Mouse (Mus musculus): ENCODE data around the gene Tmem260. TPM values are rescaled to one million over a fixed set of nuclear protein-coding genes. Genes with fewer than 3 reads are reported as not detected.

Gene Tmem260
- polyA plus RNA-seq, 1 experiment from 2014 or later, result 26.3 TPM

- Histone ChIP-seq H3K36me3 (ENCODE audit: control insufficient read depth, insufficient read depth, low read length) (no peaks in the 10 kb centered on the region), H3K9me3 (ENCODE audit: control insufficient read depth, low read length) (no peaks in the 10 kb centered on the region), H3K4me2 (ENCODE audit: low read depth, severe bottlenecking) (no peak overlapping the region), H3K9ac (ENCODE audit: low read length) (no peak overlapping the region), H3K4me3 (ENCODE audit: low read depth, low read length) (no peak overlapping the region), H3K27me3 (ENCODE audit: control insufficient read depth, insufficient read depth, low read length) (no peaks in the 10 kb centered on the region), H3K27ac (replicated peaks; ENCODE audit: low read depth, low read length) (no peak overlapping the region), H3K4me1 (ENCODE audit: control insufficient read depth, insufficient read depth, low read length) (no peaks in the 10 kb centered on the region)
- 82% methylated on average over 7 of the region's 7 CpGs for WGBS
- no peak for DNase-seq (ENCODE audit: low spot score)
- no peak for ATAC-seq (ENCODE audit: insufficient number of reproducible peaks, low FRiP score, low TSS enrichment, low read depth)
Measured at GRCm38 (mm10) chr14:48549703-48550102, 103.8 kb downstream of the Tmem260 start.

GRCm38 (mm10) chr14:48553216-48553615 lies 107.3 kb downstream of the Tmem260 start:
- Histone ChIP-seq H3K9ac (ENCODE audit: low read length) (no peak overlapping the region), H3K36me3 (ENCODE audit: control insufficient read depth, insufficient read depth, low read length) (no peaks in the 10 kb centered on the region), H3K27me3 (ENCODE audit: control insufficient read depth, insufficient read depth, low read length) (no peaks in the 10 kb centered on the region), H3K9me3 (ENCODE audit: control insufficient read depth, low read length) (no peaks in the 10 kb centered on the region), H3K4me3 (ENCODE audit: low read depth, low read length) (no peak overlapping the region), H3K4me2 (ENCODE audit: low read depth, severe bottlenecking) (no peak overlapping the region), H3K4me1 (ENCODE audit: control insufficient read depth, insufficient read depth, low read length) (no peaks in the 10 kb centered on the region), H3K27ac (replicated peaks; ENCODE audit: low read depth, low read length) (no peak overlapping the region)
- 82% methylated on average over 4 of the region's 4 CpGs for WGBS
- ATAC-seq (ENCODE audit: insufficient number of reproducible peaks, low FRiP score, low TSS enrichment, low read depth), result no peak
- DNase-seq (ENCODE audit: low spot score), result no peak

- no peak for DNase-seq (ENCODE audit: low spot score)
- Histone ChIP-seq H3K9me3 (ENCODE audit: control insufficient read depth, low read length) (no peaks in the 10 kb centered on the region), H3K27me3 (ENCODE audit: control insufficient read depth, insufficient read depth, low read length) (no peaks in the 10 kb centered on the region), H3K36me3 (ENCODE audit: control insufficient read depth, insufficient read depth, low read length) (no peaks in the 10 kb centered on the region), H3K4me2 (ENCODE audit: low read depth, severe bottlenecking) (no peak overlapping the region), H3K4me3 (ENCODE audit: low read depth, low read length) (no peak overlapping the region), H3K4me1 (ENCODE audit: control insufficient read depth, insufficient read depth, low read length) (no peaks in the 10 kb centered on the region), H3K27ac (replicated peaks; ENCODE audit: low read depth, low read length) (no peak overlapping the region), H3K9ac (ENCODE audit: low read length) (no peak overlapping the region)
- ATAC-seq (ENCODE audit: insufficient number of reproducible peaks, low FRiP score, low TSS enrichment, low read depth), result no peak
- 93% methylated on average over 9 of the region's 9 CpGs for WGBS
Measured at GRCm38 (mm10) chr14:48553754-48554153, 107.8 kb downstream of the Tmem260 start.

GRCm38 (mm10) chr14:48558975-48559374 lies 113.1 kb downstream of the Tmem260 start:
- 88% methylated on average over 4 of the region's 4 CpGs for WGBS
- no peak for ATAC-seq (ENCODE audit: insufficient number of reproducible peaks, low FRiP score, low TSS enrichment, low read depth)
- H3K4me3 ChIP-seq (ENCODE audit: low read depth, low read length), result no peak overlapping the region

GRCm38 (mm10) chr14:48559736-48560135 lies 113.8 kb downstream of the Tmem260 start:
- H3K4me1 ChIP-seq (ENCODE audit: control insufficient read depth, insufficient read depth, low read length), result no peaks in the 10 kb centered on the region
- ATAC-seq (ENCODE audit: insufficient number of reproducible peaks, low FRiP score, low TSS enrichment, low read depth) (no peak), DNase-seq (ENCODE audit: low spot score) (no peak)
- no peak overlapping the region for H3K4me2 ChIP-seq (ENCODE audit: low read depth, severe bottlenecking)
- 80% methylated on average over 7 of the region's 7 CpGs for WGBS
- H3K27me3 ChIP-seq (ENCODE audit: control insufficient read depth, insufficient read depth, low read length), result no peaks in the 10 kb centered on the region
- no peak overlapping the region for H3K27ac ChIP-seq (replicated peaks; ENCODE audit: low read depth, low read length)
- H3K36me3 ChIP-seq (ENCODE audit: control insufficient read depth, insufficient read depth, low read length), result no peaks in the 10 kb centered on the region
- H3K9ac ChIP-seq (ENCODE audit: low read length), result no peak overlapping the region
- H3K9me3 ChIP-seq (ENCODE audit: control insufficient read depth, low read length), result no peaks in the 10 kb centered on the region
- H3K4me3 ChIP-seq (ENCODE audit: low read depth, low read length), result no peak overlapping the region

More at GRCm38 (mm10) chr14:48558975-48559374, 113.1 kb downstream of the Tmem260 start:
- no peak for DNase-seq (ENCODE audit: low spot score)
- no peaks in the 10 kb centered on the region for H3K27me3 ChIP-seq (ENCODE audit: control insufficient read depth, insufficient read depth, low read length)
- no peak overlapping the region for H3K27ac ChIP-seq (replicated peaks; ENCODE audit: low read depth, low read length)
- H3K4me1 ChIP-seq (ENCODE audit: control insufficient read depth, insufficient read depth, low read length), result no peaks in the 10 kb centered on the region
- H3K36me3 ChIP-seq (ENCODE audit: control insufficient read depth, insufficient read depth, low read length), result no peaks in the 10 kb centered on the region
- no peaks in the 10 kb centered on the region for H3K9me3 ChIP-seq (ENCODE audit: control insufficient read depth, low read length)
- H3K4me2 ChIP-seq (ENCODE audit: low read depth, severe bottlenecking), result no peak overlapping the region
- H3K9ac ChIP-seq (ENCODE audit: low read length), result no peak overlapping the region

GRCm38 (mm10) chr14:48566596-48566995 lies 120.7 kb downstream of the Tmem260 start:
- DNase-seq (ENCODE audit: low spot score), result no peak
- Histone ChIP-seq H3K4me2 (ENCODE audit: low read depth, severe bottlenecking) (no peak overlapping the region), H3K36me3 (ENCODE audit: control insufficient read depth, insufficient read depth, low read length) (no peaks in the 10 kb centered on the region), H3K9me3 (ENCODE audit: control insufficient read depth, low read length) (no peaks in the 10 kb centered on the region), H3K27me3 (ENCODE audit: control insufficient read depth, insufficient read depth, low read length) (no peaks in the 10 kb centered on the region), H3K4me3 (ENCODE audit: low read depth, low read length) (no peak overlapping the region), H3K9ac (ENCODE audit: low read length) (no peak overlapping the region), H3K4me1 (ENCODE audit: control insufficient read depth, insufficient read depth, low read length) (no peaks in the 10 kb centered on the region), H3K27ac (replicated peaks; ENCODE audit: low read depth, low read length) (no peak overlapping the region)
- 69% methylated on average over 7 of the region's 7 CpGs for WGBS
- no peak for ATAC-seq (ENCODE audit: insufficient number of reproducible peaks, low FRiP score, low TSS enrichment, low read depth)

Other genes with a start within 250 kb of the Tmem260 start
- not detected in 2 replicates for gene Otx2, start 227.7 kb downstream of the Tmem260 start, polyA plus RNA-seq (2014; fragmentation: Nextera tagmentation; extraction: Ambion mirVana)